Mouse (Mus musculus): Measurements from ENCODE around the gene Mtus2.

DNA sequence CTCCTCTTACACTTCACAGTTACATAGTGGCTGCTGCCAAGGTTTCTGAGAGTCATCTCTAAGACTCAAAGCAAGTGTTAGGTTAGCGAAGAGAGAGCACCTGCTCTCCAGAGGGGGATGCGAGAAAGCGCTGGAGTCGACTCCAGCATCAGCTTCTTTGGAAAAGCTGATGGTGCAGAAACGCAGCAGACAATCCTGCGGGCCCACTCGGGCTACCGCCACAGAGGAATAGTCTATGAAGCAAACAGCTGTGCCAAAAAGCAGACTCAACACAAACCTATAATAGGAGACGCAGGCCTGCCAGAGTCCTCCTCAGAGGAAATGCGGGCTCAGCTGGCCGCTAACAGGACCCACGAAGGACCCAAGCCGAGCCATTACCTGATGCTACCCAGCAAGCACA is 23.5 kb downstream of the Mtus2 start:
- TF ChIP-seq HCFC1 (IDR thresholded peaks at IDR 0.05; ENCODE audit: borderline replicate concordance, insufficient read depth, low read length), result no peak
- no peak for TF ChIP-seq ZNF384 (IDR thresholded peaks at IDR 0.05; ENCODE audit: low read depth, low read length)
